Mouse (Mus musculus) midbrain, postnatal 0 days (tissue): ENCODE data around the gene Baiap2l1. TPM values are rescaled to one million over a fixed set of nuclear protein-coding genes. Genes with fewer than 3 reads are reported as not detected.

Experiments used
- ATAC-seq: fragments of 200-750 bp; cut with Nextera tagmentation; 2 replicates; pipeline ENCODE4 v1.8.0; 2017; ENCODE audit warnings: moderate number of reproducible peaks, mild to moderate bottlenecking, moderate TSS enrichment, moderate library complexity; ENCODE audit not compliant: low FRiP score
- DNase-seq: peaks from one replicate; pipeline ENCODE4 v3.0.0-alpha.2; 2015; ENCODE audit warnings: low spot score
- H3K27ac ChIP-seq: fragments of 300-500 bp; sonication (generic); 2 replicates; pipeline ENCODE4 v1.5.1; 2014; ENCODE audit warnings: low read depth, mild to moderate bottlenecking, low read length, mixed read lengths
- H3K27me3 ChIP-seq: fragments of 300-500 bp; sonication (generic); 2 replicates; pipeline ENCODE4 v1.6.1; 2014; ENCODE audit warnings: low read length, control low read depth, mixed read lengths; ENCODE audit not compliant: insufficient read depth
- H3K36me3 ChIP-seq: fragments of 300-500 bp; sonication (generic); 2 replicates; pipeline ENCODE4 v1.6.1; 2014; ENCODE audit warnings: low read length, control low read depth, mixed read lengths; ENCODE audit not compliant: insufficient read depth
- H3K4me1 ChIP-seq: fragments of 300-500 bp; sonication (generic); 2 replicates; pipeline ENCODE4 v1.6.1; 2014; ENCODE audit warnings: mild to moderate bottlenecking, control low read depth, antibody characterized with exemption, low read length, mixed read lengths; ENCODE audit not compliant: insufficient read depth
- H3K4me2 ChIP-seq: fragments of 300-500 bp; sonication (generic); 2 replicates; pipeline ENCODE4 v1.6.1; 2014; ENCODE audit warnings: low read depth, mild to moderate bottlenecking, low read length, mixed read lengths; ENCODE audit not compliant: poor library complexity, severe bottlenecking
- H3K4me3 ChIP-seq: fragments of 300-500 bp; sonication (generic); 2 replicates; pipeline ENCODE4 v1.5.1; 2014; ENCODE audit warnings: low read depth, mild to moderate bottlenecking, low read length, moderate library complexity
- H3K9ac ChIP-seq: fragments of 300-500 bp; sonication (generic); replicated peaks from 2 replicates; pipeline ENCODE4 v1.6.1; 2014; ENCODE audit warnings: mild to moderate bottlenecking, low read length, moderate library complexity, mixed read lengths; ENCODE audit not compliant: poor library complexity, severe bottlenecking
- H3K9me3 ChIP-seq: fragments of 300-500 bp; sonication (generic); 2 replicates; pipeline ENCODE4 v1.6.1; 2016; ENCODE audit warnings: low read length, control low read depth
- CTCF ChIP-seq: IDR thresholded peaks from 2 replicates; pipeline ENCODE4 v1.5.1; 2016; ENCODE audit warnings: antibody characterized with exemption, mild to moderate bottlenecking
- WGBS: fragments of 180-500 bp; shearing (Covaris S2); extraction: QIAGEN DNeasy Blood & Tissue Kit; methylation state at CpG from one replicate; pipeline ENCODE4 v1.1.7; 2014; 5-methylcytosine and 5-hydroxymethylcytosine counted together
- polyA plus RNA-seq: library from polyadenylated mRNA; unstranded; fragments of >200 nt; fragmentation: Nextera tagmentation; extraction: Ambion mirVana; gene quantifications from 2 replicates; pipeline ENCODE4 v1.2.1, GENCODE M21; 2015
- total RNA-seq: library from RNA; depleted of rRNA; stranded (reverse); fragments of >200 nt; gene quantifications from 2 replicates; pipeline ENCODE4 v1.2.3, GENCODE M21; 2014; rRNA removed

Baiap2l1 gene
- total and polyA plus RNA-seq, 2 experiments from 2014 or later: 0.44 to 0.80 TPM

DNA sequence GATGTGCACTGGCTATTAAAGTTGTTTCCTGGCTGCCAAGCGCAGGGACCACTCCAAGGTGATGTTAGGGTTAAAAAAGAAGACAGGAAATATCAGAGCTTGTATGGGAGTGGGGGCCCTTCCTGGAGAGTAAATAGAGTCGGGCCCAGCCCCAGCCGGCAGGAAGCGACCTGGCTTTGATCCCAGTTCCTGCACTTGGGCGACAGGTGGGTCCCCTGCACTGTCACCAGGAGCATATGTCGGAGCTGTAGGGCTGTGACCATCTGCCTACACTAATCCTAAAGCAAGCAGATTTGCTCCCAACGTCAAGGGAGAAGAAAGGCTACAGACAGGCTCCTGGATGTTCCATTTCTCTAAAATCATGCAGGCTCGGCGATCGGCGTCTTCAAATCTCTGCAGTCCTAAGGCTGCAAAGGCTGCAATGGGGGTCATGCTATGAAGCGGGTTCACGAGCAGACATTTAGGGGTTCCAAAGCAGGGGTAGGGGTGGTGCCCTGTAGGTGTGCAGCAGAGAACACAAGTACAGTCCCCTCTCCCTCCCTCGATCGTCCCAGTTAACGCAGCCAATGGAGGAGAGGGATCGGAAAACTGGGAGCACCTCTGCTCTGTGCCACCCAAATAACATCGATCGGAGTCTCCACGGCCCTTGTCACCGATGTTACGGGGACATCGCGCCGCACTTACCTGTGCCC, 135.0 kb downstream of the Baiap2l1 start:
- Histone ChIP-seq H3K4me3 (peak overlapping the region; percentile 76), H3K36me3 (no peaks in the 10 kb centered on the region), H3K4me2 (peak overlapping the region; percentile 93), H3K27me3 (no peaks in the 10 kb centered on the region), H3K9me3 (no peaks in the 10 kb centered on the region), H3K9ac (peak overlapping the region; percentile 81), H3K27ac (peak overlapping the region; percentile 67), H3K4me1 (peaks cover 10% of the 10 kb centered on the region; the same call in 1 of the 2 replicates)
- 3% methylated on average over 25 of the region's 25 CpGs for WGBS
- ATAC-seq (peak; percentile 74), DNase-seq (peak; percentile 49)
- no peak for TF ChIP-seq CTCF

- Histone ChIP-seq H3K4me2 (no peak overlapping the region), H3K27me3 (no peaks in the 10 kb centered on the region), H3K4me1 (peaks cover 10% of the 10 kb centered on the region; the same call in 1 of the 2 replicates), H3K9ac (no peak overlapping the region), H3K4me3 (no peak overlapping the region), H3K27ac (no peak overlapping the region), H3K36me3 (peaks cover 10% of the 10 kb centered on the region), H3K9me3 (no peaks in the 10 kb centered on the region)
- ATAC-seq (no peak), DNase-seq (no peak)
- TF ChIP-seq CTCF: no peak
- WGBS: 75% methylated on average over 4 of the region's 4 CpGs
Measured at GRCm38 (mm10) chr5:144221305-144221704, 136.6 kb downstream of the Baiap2l1 start.

GRCm38 (mm10) chr5:144219936-144220335, 138.0 kb downstream of the Baiap2l1 start:
- WGBS: 91% methylated on average over 5 of the region's 5 CpGs
- no peak overlapping the region for H3K4me2 ChIP-seq

DNA sequence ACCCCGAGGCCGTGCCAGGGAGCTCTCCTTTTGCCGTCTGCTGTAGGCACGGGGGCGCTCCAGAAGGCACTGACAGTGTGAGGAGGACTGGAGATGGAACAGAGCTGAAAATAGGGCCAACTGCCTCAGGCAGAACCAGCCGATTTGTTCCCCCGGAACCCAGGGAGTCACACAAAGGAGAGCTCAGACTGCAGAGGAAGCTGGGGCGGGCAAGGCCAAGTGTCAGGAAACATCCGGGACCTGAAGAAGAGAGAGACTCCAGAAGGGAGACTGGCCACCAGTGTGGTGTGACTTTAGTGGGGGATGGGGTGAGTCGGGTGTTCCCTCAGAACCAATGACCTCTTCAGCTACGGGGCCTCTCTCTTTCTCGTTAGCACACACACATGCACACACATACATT, 138.6 kb downstream of the Baiap2l1 start:
- Histone ChIP-seq H3K27me3 (no peaks in the 10 kb centered on the region), H3K27ac (no peak overlapping the region), H3K4me3 (no peak overlapping the region), H3K4me1 (peaks cover 9% of the 10 kb centered on the region; the same call in 1 of the 2 replicates), H3K9ac (no peak overlapping the region), H3K9me3 (no peaks in the 10 kb centered on the region), H3K4me2 (no peak overlapping the region), H3K36me3 (peaks cover 21% of the 10 kb centered on the region)
- ATAC-seq: no peak
- WGBS: 71% methylated on average over 12 of the region's 12 CpGs
- no peak for TF ChIP-seq CTCF
- no peak for DNase-seq

More at GRCm38 (mm10) chr5:144219936-144220335, 138.0 kb downstream of the Baiap2l1 start:
- ATAC-seq (no peak), DNase-seq (no peak)
- H3K9me3 ChIP-seq: no peaks in the 10 kb centered on the region
- H3K4me3 ChIP-seq: no peak overlapping the region
- H3K9ac ChIP-seq: no peak overlapping the region
- no peak for TF ChIP-seq CTCF
- peaks cover 10% of the 10 kb centered on the region; the same call in 1 of the 2 replicates for H3K4me1 ChIP-seq
- peaks cover 17% of the 10 kb centered on the region for H3K36me3 ChIP-seq
- no peaks in the 10 kb centered on the region for H3K27me3 ChIP-seq
- no peak overlapping the region for H3K27ac ChIP-seq

DNA sequence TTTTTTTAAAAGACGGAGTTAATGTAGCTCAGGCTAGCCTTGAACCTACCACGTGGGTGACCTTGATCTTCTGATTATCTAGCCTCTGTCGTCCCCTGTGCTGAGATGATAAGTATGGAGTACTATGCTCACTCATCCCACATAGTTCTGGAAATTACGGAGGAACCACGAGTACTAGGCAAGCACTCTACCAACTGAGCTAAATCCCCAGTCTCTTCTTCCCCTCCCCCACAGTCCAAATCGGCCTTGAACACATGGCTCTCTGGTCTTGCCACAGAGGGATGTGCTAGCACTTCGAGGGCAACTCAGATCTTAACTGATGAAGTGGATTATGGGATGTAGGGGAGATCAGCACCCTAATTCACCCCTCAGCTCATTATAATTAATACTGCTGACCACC, 139.9 kb downstream of the Baiap2l1 start:
- H3K4me3 ChIP-seq: no peak overlapping the region
- H3K4me2 ChIP-seq: no peak overlapping the region
- no peak for DNase-seq
- H3K27me3 ChIP-seq: no peaks in the 10 kb centered on the region
- H3K4me1 ChIP-seq: peaks cover 6% of the 10 kb centered on the region; the same call in 1 of the 2 replicates
- WGBS: 85% methylated on average over 7 of the region's 7 CpGs
- H3K36me3 ChIP-seq: peaks cover 33% of the 10 kb centered on the region
- TF ChIP-seq CTCF: no peak
- H3K27ac ChIP-seq: no peak overlapping the region
- no peak for ATAC-seq
- H3K9ac ChIP-seq: no peak overlapping the region
- no peaks in the 10 kb centered on the region for H3K9me3 ChIP-seq

GRCm38 (mm10) chr5:144215992-144216391, 141.9 kb downstream of the Baiap2l1 start:
- no peaks in the 10 kb centered on the region for H3K4me1 ChIP-seq
- no peaks in the 10 kb centered on the region for H3K9me3 ChIP-seq
- no peak for TF ChIP-seq CTCF
- H3K27me3 ChIP-seq: no peaks in the 10 kb centered on the region
- no peak for DNase-seq
- no peak overlapping the region for H3K9ac ChIP-seq
- no peak for ATAC-seq
- WGBS: 87% methylated on average over 2 of the region's 2 CpGs
- H3K4me3 ChIP-seq: no peak overlapping the region
- no peak overlapping the region for H3K4me2 ChIP-seq
- H3K27ac ChIP-seq: no peak overlapping the region
- H3K36me3 ChIP-seq: peaks cover 41% of the 10 kb centered on the region

Other genes with a start within 250 kb of the Baiap2l1 start
- gene Bhlha15, start 167.8 kb downstream of the Baiap2l1 start, total RNA-seq: 0.09 TPM in 1 of 2 replicates, not detected in the other
- gene Bhlha15, start 167.8 kb downstream of the Baiap2l1 start, polyA plus RNA-seq: 0.06 and 0.09 TPM in 2 replicates
- 65.4 and 68.4 TPM in 2 replicates for gene Tecpr1, start 134.5 kb downstream of the Baiap2l1 start, total RNA-seq
- 36.0 and 37.3 TPM in 2 replicates for gene Tecpr1, start 134.5 kb downstream of the Baiap2l1 start, polyA plus RNA-seq
- 11.0 and 19.4 TPM in 2 replicates for gene Bri3, start 113.7 kb downstream of the Baiap2l1 start, total RNA-seq
- gene Bri3, start 113.7 kb downstream of the Baiap2l1 start, polyA plus RNA-seq: 116 and 124 TPM in 2 replicates
- gene Nptx2, start 187.8 kb upstream of the Baiap2l1 start, total RNA-seq: 45.0 and 45.8 TPM in 2 replicates
- 14.0 and 14.2 TPM in 2 replicates for gene Nptx2, start 187.8 kb upstream of the Baiap2l1 start, polyA plus RNA-seq